Mouse (Mus musculus) ES-Bruce4 (cell line): Measurements from ENCODE around the gene Casz1.

Experiments
- CTCF ChIP-seq: IDR thresholded peaks from one replicate; pipeline ENCODE4 v1.8.1; 2011; ENCODE audit warnings: low read depth, low read length
- POLR2A ChIP-seq: IDR thresholded peaks from one replicate; pipeline ENCODE4 v1.8.1; 2011; ENCODE audit warnings: low read length; ENCODE audit not compliant: insufficient read depth

- no peak for TF ChIP-seq POLR2A
- TF ChIP-seq CTCF = no peak
Observed at GRCm38 (mm10) chr4:148807397-148807796, 3.2 kb downstream of the Casz1 start.
